Mouse (Mus musculus): ENCODE measurements around the gene Lctl.

The Lctl gene

GRCm38 (mm10) chr9:64116876-64117275 lies at the start of gene Lctl:
Lctl (plus strand) TSS chr9:64117147.
- peak; percentile 65 for DNase-seq

- no peak for DNase-seq
Measured at GRCm38 (mm10) chr9:64067787-64068186, 49.2 kb upstream of the Lctl start.

- DNase-seq = no peak
Measured at GRCm38 (mm10) chr9:64068571-64068970, 48.4 kb upstream of the Lctl start.

GRCm38 (mm10) chr9:64069131-64069530 lies 47.8 kb upstream of the Lctl start:
- DNase-seq = no peak

GRCm38 (mm10) chr9:64070674-64071073 lies 46.3 kb upstream of the Lctl start:
- no peak for DNase-seq

- no peak for DNase-seq
Measured at GRCm38 (mm10) chr9:64074831-64075230, 42.1 kb upstream of the Lctl start.

- no peak for DNase-seq
Measured at GRCm38 (mm10) chr9:64076412-64076811, 40.5 kb upstream of the Lctl start.

GRCm38 (mm10) chr9:64078386-64078792 lies 38.6 kb upstream of the Lctl start:
- no peak for DNase-seq

GRCm38 (mm10) chr9:64079922-64080321 lies 37.0 kb upstream of the Lctl start:
- DNase-seq = no peak

- DNase-seq = peak; percentile 46
Measured at GRCm38 (mm10) chr9:64084231-64084630, 32.7 kb upstream of the Lctl start.

GRCm38 (mm10) chr9:64084661-64085399 lies 32.1 kb upstream of the Lctl start:
- DNase-seq = peak; percentile 40

- no peak for DNase-seq
Measured at GRCm38 (mm10) chr9:64085976-64086375, 31.0 kb upstream of the Lctl start.

GRCm38 (mm10) chr9:64086543-64086942 lies 30.4 kb upstream of the Lctl start:
- DNase-seq = no peak

- peak; percentile 85 for DNase-seq
Measured at GRCm38 (mm10) chr9:64087461-64088235, 29.3 kb upstream of the Lctl start.

- no peak for DNase-seq
Measured at GRCm38 (mm10) chr9:64088346-64088745, 28.6 kb upstream of the Lctl start.

GRCm38 (mm10) chr9:64089004-64089403 lies 27.9 kb upstream of the Lctl start:
- peak; percentile 50 for DNase-seq

GRCm38 (mm10) chr9:64094083-64094482 lies 22.9 kb upstream of the Lctl start:
- DNase-seq = peak; percentile 13

GRCm38 (mm10) chr9:64098282-64098681 lies 18.7 kb upstream of the Lctl start:
- DNase-seq = no peak

- peak; percentile 85 for DNase-seq
Measured at GRCm38 (mm10) chr9:64100442-64100841, 16.5 kb upstream of the Lctl start.

- no peak for DNase-seq
Measured at GRCm38 (mm10) chr9:64105301-64105700, 11.6 kb upstream of the Lctl start.

GRCm38 (mm10) chr9:64110502-64110901 lies 6.4 kb upstream of the Lctl start:
- DNase-seq = no peak

- no peak for DNase-seq
Measured at GRCm38 (mm10) chr9:64114646-64115045, 2.3 kb upstream of the Lctl start.

- DNase-seq = no peak
Measured at GRCm38 (mm10) chr9:64115756-64116155, 1.2 kb upstream of the Lctl start.

GRCm38 (mm10) chr9:64119898-64120297 lies 3.0 kb downstream of the Lctl start:
- DNase-seq = peak; percentile 60
